Mouse (Mus musculus) monocyte, adult 2 months (primary cell): Measurements from ENCODE around the gene Sergef.

Experiments
- DNase-seq, 2 experiments: peaks; one replicate each; pipeline ENCODE4 v3.0.0; 2022; ENCODE audit warnings: low spot score in 2 of 2, low read depth in 1 of 2

Sergef gene

GRCm38 (mm10) chr7:46544195-46544641, 95.4 kb downstream of the Sergef start:
- no peak for DNase-seq

GRCm38 (mm10) chr7:46542117-46542516, 97.5 kb downstream of the Sergef start:
- DNase-seq: no peak

- DNase-seq: no peak
Observed at GRCm38 (mm10) chr7:46540616-46541015, 99.0 kb downstream of the Sergef start.

GRCm38 (mm10) chr7:46536456-46537097, 103.0 kb downstream of the Sergef start:
- no peak for DNase-seq

- no peak for DNase-seq
Observed at GRCm38 (mm10) chr7:46535429-46535799, 104.2 kb downstream of the Sergef start.

GRCm38 (mm10) chr7:46534767-46535428, 104.7 kb downstream of the Sergef start:
- no peak for DNase-seq

- DNase-seq: no peak
Observed at GRCm38 (mm10) chr7:46533518-46533917, 106.1 kb downstream of the Sergef start.

GRCm38 (mm10) chr7:46531345-46531744, 108.3 kb downstream of the Sergef start:
- no peak for DNase-seq

GRCm38 (mm10) chr7:46529930-46530329, 109.7 kb downstream of the Sergef start:
- no peak for DNase-seq

GRCm38 (mm10) chr7:46529259-46529658, 110.3 kb downstream of the Sergef start:
- no peak for DNase-seq

GRCm38 (mm10) chr7:46526665-46527154, 112.9 kb downstream of the Sergef start:
- no peak for DNase-seq

GRCm38 (mm10) chr7:46523215-46523614, 116.4 kb downstream of the Sergef start:
- no peak for DNase-seq

GRCm38 (mm10) chr7:46521794-46522193, 117.8 kb downstream of the Sergef start:
- DNase-seq: no peak

GRCm38 (mm10) chr7:46519148-46519547, 120.5 kb downstream of the Sergef start:
- no peak for DNase-seq

- no peak for DNase-seq
Observed at GRCm38 (mm10) chr7:46517158-46517557, 122.4 kb downstream of the Sergef start.

- DNase-seq: no peak
Observed at GRCm38 (mm10) chr7:46515960-46516359, 123.6 kb downstream of the Sergef start.

- DNase-seq: no peak
Observed at GRCm38 (mm10) chr7:46514981-46515380, 124.6 kb downstream of the Sergef start.

GRCm38 (mm10) chr7:46513562-46513961, 126.0 kb downstream of the Sergef start:
- DNase-seq: no peak

- DNase-seq: no peak
Observed at GRCm38 (mm10) chr7:46512792-46513191, 126.8 kb downstream of the Sergef start.

- no peak for DNase-seq
Observed at GRCm38 (mm10) chr7:46510806-46511205, 128.8 kb downstream of the Sergef start.

GRCm38 (mm10) chr7:46509391-46510310, 130.0 kb downstream of the Sergef start:
- no peak for DNase-seq
